Mouse (Mus musculus): Measurements from ENCODE around the gene Pgbd1. TPM values are rescaled to one million over a fixed set of nuclear protein-coding genes. Genes with fewer than 3 reads are reported as not detected.
"Not testable (repeated sequence)": the region's sequence is repeated elsewhere in the genome, so short reads cannot be mapped to it uniquely, and the experiment has no call there.

The Pgbd1 gene
- polyA plus RNA-seq, 1 experiment from 2014 or later, result 8.3 TPM

DNA sequence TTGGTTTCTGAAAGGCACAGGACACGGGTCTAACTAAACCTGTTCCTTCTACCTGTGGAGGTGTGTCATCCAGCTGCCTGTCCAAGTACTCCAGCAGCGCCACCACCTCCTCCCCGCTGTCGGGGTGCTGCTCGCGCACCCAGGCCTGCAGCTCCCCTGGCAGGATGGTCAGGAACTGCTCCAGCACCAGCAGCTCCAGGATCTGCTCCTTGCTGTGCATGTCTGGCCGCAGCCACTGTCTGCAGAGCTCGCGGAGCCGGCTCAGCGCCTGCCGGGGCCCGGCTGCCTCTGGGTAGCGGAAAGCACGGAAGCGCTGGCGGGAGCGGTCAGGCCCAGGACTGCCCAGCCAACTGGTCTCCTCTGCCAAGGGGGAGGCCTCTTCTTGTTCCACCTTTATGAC lies 44.8 kb downstream of the Pgbd1 start:
- H3K27me3 ChIP-seq (ENCODE audit: control insufficient read depth, insufficient read depth, low read length); H3K4me2 ChIP-seq (ENCODE audit: low read depth, low read length, severe bottlenecking); DNase-seq (ENCODE audit: low spot score); H3K9me3 ChIP-seq (ENCODE audit: control insufficient read depth, low read length); H3K4me1 ChIP-seq (replicated peaks; ENCODE audit: control insufficient read depth, insufficient read depth, low read length); H3K9ac ChIP-seq (ENCODE audit: low read length); H3K4me3 ChIP-seq (ENCODE audit: low read depth, low read length); H3K27ac ChIP-seq (ENCODE audit: low read depth, low read length): not testable (repeated sequence)
- 91% methylated on average over 14 of the region's 18 CpGs for WGBS
- 0 out of 2 replicates have a peak, but pooled peaks have one; percentile 30 for ATAC-seq (replicated peaks; ENCODE audit: low FRiP score)
- H3K36me3 ChIP-seq (ENCODE audit: control insufficient read depth, insufficient read depth, low read length), result peaks cover 23% of the 10 kb centered on the region

DNA sequence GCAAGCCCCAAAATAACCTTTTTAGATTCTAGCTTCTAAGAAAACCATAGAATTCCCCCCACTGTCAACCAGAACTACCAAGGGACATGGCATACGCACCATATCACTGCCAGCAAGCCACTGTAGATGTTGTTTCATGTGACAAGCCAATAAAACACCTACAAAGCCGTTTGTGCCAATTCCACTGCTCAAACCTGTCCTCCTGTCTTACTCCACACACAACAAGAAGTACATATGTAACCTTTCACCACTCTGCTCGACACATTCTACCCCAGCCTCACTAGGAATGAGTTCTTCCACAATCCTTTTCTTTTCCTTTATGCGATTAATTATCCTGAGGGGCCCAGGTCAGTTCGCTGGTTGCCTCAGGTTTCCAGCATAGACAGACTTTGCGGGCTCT lies 45.2 kb downstream of the Pgbd1 start:
- 94% methylated on average over 6 of the region's 6 CpGs for WGBS
- Histone ChIP-seq H3K36me3 (ENCODE audit: control insufficient read depth, insufficient read depth, low read length) (peaks cover 27% of the 10 kb centered on the region), H3K4me1 (replicated peaks; ENCODE audit: control insufficient read depth, insufficient read depth, low read length) (no peaks in the 10 kb centered on the region), H3K4me2 (ENCODE audit: low read depth, low read length, severe bottlenecking) (no peak overlapping the region), H3K27me3 (ENCODE audit: control insufficient read depth, insufficient read depth, low read length) (no peaks in the 10 kb centered on the region), H3K27ac (ENCODE audit: low read depth, low read length) (no peak overlapping the region), H3K9me3 (ENCODE audit: control insufficient read depth, low read length) (no peaks in the 10 kb centered on the region), H3K4me3 (ENCODE audit: low read depth, low read length) (no peak overlapping the region), H3K9ac (ENCODE audit: low read length) (no peak overlapping the region)
- ATAC-seq (replicated peaks; ENCODE audit: low FRiP score) (no peak), DNase-seq (ENCODE audit: low spot score) (no peak)

DNA sequence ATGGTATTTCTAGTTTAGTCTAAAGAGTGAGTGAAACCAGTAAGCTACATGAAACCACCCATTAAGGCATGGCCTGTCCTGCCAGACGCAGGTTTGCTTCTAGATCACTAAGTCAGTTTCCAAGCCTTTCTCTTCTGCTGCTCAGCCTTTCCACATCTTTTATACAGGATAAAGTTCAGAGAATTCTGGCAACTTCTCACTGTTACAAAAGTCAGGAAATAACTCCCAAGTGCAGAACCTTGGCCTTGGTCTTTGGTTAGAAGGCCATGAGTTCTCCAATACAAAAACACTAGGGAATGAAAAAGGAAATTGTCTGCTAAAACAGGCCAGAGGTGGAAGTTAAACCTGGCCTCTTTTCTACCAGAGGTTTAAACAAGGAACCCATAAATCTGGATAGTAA lies 45.6 kb downstream of the Pgbd1 start:
- WGBS, result 95% methylated on average over 1 of the region's 1 CpGs
- no peak for ATAC-seq (replicated peaks; ENCODE audit: low FRiP score)
- Histone ChIP-seq H3K4me2 (ENCODE audit: low read depth, low read length, severe bottlenecking) (no peak overlapping the region), H3K4me1 (replicated peaks; ENCODE audit: control insufficient read depth, insufficient read depth, low read length) (no peaks in the 10 kb centered on the region), H3K27me3 (ENCODE audit: control insufficient read depth, insufficient read depth, low read length) (no peaks in the 10 kb centered on the region), H3K9ac (ENCODE audit: low read length) (no peak overlapping the region), H3K4me3 (ENCODE audit: low read depth, low read length) (no peak overlapping the region), H3K36me3 (ENCODE audit: control insufficient read depth, insufficient read depth, low read length) (peaks cover 28% of the 10 kb centered on the region), H3K27ac (ENCODE audit: low read depth, low read length) (no peak overlapping the region), H3K9me3 (ENCODE audit: control insufficient read depth, low read length) (no peaks in the 10 kb centered on the region)
- DNase-seq (ENCODE audit: low spot score), result no peak

DNA sequence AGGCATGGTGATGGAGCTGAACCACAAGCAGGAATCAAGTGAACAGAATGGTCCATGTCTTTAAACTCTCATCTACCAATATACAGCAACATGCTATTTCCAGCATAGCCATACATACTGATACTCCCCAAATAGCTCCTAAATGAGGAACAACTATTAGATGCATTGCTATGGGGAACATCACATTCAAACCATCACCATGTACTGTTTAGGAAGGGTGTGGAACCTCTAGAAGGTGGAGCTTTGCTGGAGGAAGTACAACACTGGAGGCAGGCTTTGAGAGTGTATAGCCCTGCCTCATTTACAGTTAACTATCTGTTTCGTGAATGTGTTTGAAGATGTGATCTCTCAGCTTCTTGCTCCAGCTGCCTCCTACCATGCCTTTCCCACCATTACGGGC lies 63.1 kb downstream of the Pgbd1 start:
- Histone ChIP-seq H3K9me3 (ENCODE audit: control insufficient read depth, low read length) (no peaks in the 10 kb centered on the region), H3K4me2 (ENCODE audit: low read depth, low read length, severe bottlenecking) (no peak overlapping the region), H3K27me3 (ENCODE audit: control insufficient read depth, insufficient read depth, low read length) (no peaks in the 10 kb centered on the region), H3K4me1 (replicated peaks; ENCODE audit: control insufficient read depth, insufficient read depth, low read length) (no peaks in the 10 kb centered on the region), H3K27ac (ENCODE audit: low read depth, low read length) (no peak overlapping the region), H3K36me3 (ENCODE audit: control insufficient read depth, insufficient read depth, low read length) (no peaks in the 10 kb centered on the region), H3K4me3 (ENCODE audit: low read depth, low read length) (no peak overlapping the region), H3K9ac (ENCODE audit: low read length) (no peak overlapping the region)
- DNase-seq (ENCODE audit: low spot score) (no peak), ATAC-seq (replicated peaks; ENCODE audit: low FRiP score) (no peak)
- WGBS, result 85% methylated on average over 2 of the region's 2 CpGs

DNA sequence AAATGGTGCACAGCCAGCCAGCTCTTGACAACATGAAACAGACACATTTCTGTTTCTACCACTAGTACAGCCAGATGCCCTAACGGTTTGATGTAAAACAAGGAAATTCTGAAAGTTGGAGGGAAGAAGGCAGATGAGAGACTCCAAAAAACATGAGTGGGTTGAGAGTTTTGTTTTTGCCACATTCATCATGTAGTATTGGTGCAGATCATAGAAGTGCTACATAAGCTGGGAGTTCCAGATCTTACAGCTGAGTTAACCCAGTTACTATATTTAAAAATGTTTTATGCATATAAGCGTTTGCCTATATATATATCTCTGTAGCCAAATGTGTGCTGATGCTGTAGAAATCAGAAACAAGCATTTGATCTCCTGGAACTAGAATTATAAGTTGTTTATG lies 68.2 kb downstream of the Pgbd1 start:
- 95% methylated on average over 2 of the region's 2 CpGs for WGBS

More for the DNA sequence above, 68.2 kb downstream of the Pgbd1 start:
- no peak overlapping the region for H3K9ac ChIP-seq (ENCODE audit: low read length)
- H3K27me3 ChIP-seq (ENCODE audit: control insufficient read depth, insufficient read depth, low read length), result no peaks in the 10 kb centered on the region
- no peak overlapping the region for H3K27ac ChIP-seq (ENCODE audit: low read depth, low read length)
- DNase-seq (ENCODE audit: low spot score) (no peak), ATAC-seq (replicated peaks; ENCODE audit: low FRiP score) (no peak)
- no peak overlapping the region for H3K4me3 ChIP-seq (ENCODE audit: low read depth, low read length)
- no peak overlapping the region for H3K4me2 ChIP-seq (ENCODE audit: low read depth, low read length, severe bottlenecking)
- H3K9me3 ChIP-seq (ENCODE audit: control insufficient read depth, low read length), result no peaks in the 10 kb centered on the region
- no peaks in the 10 kb centered on the region; the same call in 1 of the 2 replicates for H3K36me3 ChIP-seq (ENCODE audit: control insufficient read depth, insufficient read depth, low read length)
- H3K4me1 ChIP-seq (replicated peaks; ENCODE audit: control insufficient read depth, insufficient read depth, low read length), result no peaks in the 10 kb centered on the region

MicroRNAs encoded within 50 kb of the gene (microRNA counts, 519-probe panel; counts per million panel counts)
- 31.2 counts per million for microRNA mmu-miR-1896

Small RNA genes lying within 50 kb of the gene (microRNA-seq; reads per million reads assigned to microRNA genes)
- gene Mir1896 (ENCODE audit: insufficient number of aligned reads) (not detected), gene Mir6942 (ENCODE audit: insufficient number of aligned reads) (not detected)

Other genes starting within 250 kb of the Pgbd1 start
- gene Gpx5, start 148.3 kb downstream of the Pgbd1 start, polyA plus RNA-seq (2014; fragmentation: Nextera tagmentation; extraction: Ambion mirVana), result not detected in 2 replicates
- not detected in 2 replicates for gene Gpx6, start 128.9 kb downstream of the Pgbd1 start, polyA plus RNA-seq (2014; fragmentation: Nextera tagmentation; extraction: Ambion mirVana)
- gene Olfr1367, start 94.1 kb downstream of the Pgbd1 start, polyA plus RNA-seq (2014; fragmentation: Nextera tagmentation; extraction: Ambion mirVana), result not detected in 2 replicates
- 20.5 and 22.4 TPM in 2 replicates for gene Zscan12, start 78.2 kb downstream of the Pgbd1 start, polyA plus RNA-seq (2014; fragmentation: Nextera tagmentation; extraction: Ambion mirVana)
- gene Zkscan3, start 38.3 kb downstream of the Pgbd1 start, polyA plus RNA-seq (2014; fragmentation: Nextera tagmentation; extraction: Ambion mirVana), result 89.7 and 91.3 TPM in 2 replicates
- gene Zscan26, start 12.7 kb upstream of the Pgbd1 start, polyA plus RNA-seq (2014; fragmentation: Nextera tagmentation; extraction: Ambion mirVana), result 19.5 and 22.2 TPM in 2 replicates
- gene Nkapl, start 27.5 kb upstream of the Pgbd1 start, polyA plus RNA-seq (2014; fragmentation: Nextera tagmentation; extraction: Ambion mirVana), result 2.7 and 3.9 TPM in 2 replicates
- 4.4 and 5.3 TPM in 2 replicates for gene Zkscan4, start 37.8 kb upstream of the Pgbd1 start, polyA plus RNA-seq (2014; fragmentation: Nextera tagmentation; extraction: Ambion mirVana)
- not detected in 2 replicates for gene Gm10065, start 38.4 kb upstream of the Pgbd1 start, polyA plus RNA-seq (2014; fragmentation: Nextera tagmentation; extraction: Ambion mirVana)
- gene AK157302, start 54.2 kb upstream of the Pgbd1 start, polyA plus RNA-seq (2014; fragmentation: Nextera tagmentation; extraction: Ambion mirVana), result 0.27 TPM in 1 of 2 replicates, not detected in the other
- gene Gm11273, start 60.4 kb upstream of the Pgbd1 start, polyA plus RNA-seq (2014; fragmentation: Nextera tagmentation; extraction: Ambion mirVana), result 2.7 and 3.6 TPM in 2 replicates
- gene Zkscan8, start 90.1 kb upstream of the Pgbd1 start, polyA plus RNA-seq (2014; fragmentation: Nextera tagmentation; extraction: Ambion mirVana), result 10.2 and 10.6 TPM in 2 replicates
- gene Olfr1366, start 101.8 kb upstream of the Pgbd1 start, polyA plus RNA-seq (2014; fragmentation: Nextera tagmentation; extraction: Ambion mirVana), result 0.27 and 0.43 TPM in 2 replicates
- not detected in 2 replicates for gene Olfr1535, start 118.8 kb upstream of the Pgbd1 start, polyA plus RNA-seq (2014; fragmentation: Nextera tagmentation; extraction: Ambion mirVana)
- not detected in 2 replicates for gene Olfr1364, start 140.7 kb upstream of the Pgbd1 start, polyA plus RNA-seq (2014; fragmentation: Nextera tagmentation; extraction: Ambion mirVana)
- gene Olfr1362, start 173.0 kb upstream of the Pgbd1 start, polyA plus RNA-seq (2014; fragmentation: Nextera tagmentation; extraction: Ambion mirVana), result not detected in 2 replicates
- gene Olfr11, start 201.5 kb upstream of the Pgbd1 start, polyA plus RNA-seq (2014; fragmentation: Nextera tagmentation; extraction: Ambion mirVana), result not detected in 2 replicates
- gene Olfr1361, start 222.3 kb upstream of the Pgbd1 start, polyA plus RNA-seq (2014; fragmentation: Nextera tagmentation; extraction: Ambion mirVana), result not detected in 2 replicates
- not detected in 2 replicates for gene Olfr1360, start 236.3 kb upstream of the Pgbd1 start, polyA plus RNA-seq (2014; fragmentation: Nextera tagmentation; extraction: Ambion mirVana)